Mouse (Mus musculus): ENCODE results near the gene Me1. TPM values are rescaled to one million over a fixed set of nuclear protein-coding genes. Genes with fewer than 3 reads are reported as not detected.

The Me1 gene
- total RNA-seq, 2 experiments from 2014 or later = 122 to 129 TPM

DNA sequence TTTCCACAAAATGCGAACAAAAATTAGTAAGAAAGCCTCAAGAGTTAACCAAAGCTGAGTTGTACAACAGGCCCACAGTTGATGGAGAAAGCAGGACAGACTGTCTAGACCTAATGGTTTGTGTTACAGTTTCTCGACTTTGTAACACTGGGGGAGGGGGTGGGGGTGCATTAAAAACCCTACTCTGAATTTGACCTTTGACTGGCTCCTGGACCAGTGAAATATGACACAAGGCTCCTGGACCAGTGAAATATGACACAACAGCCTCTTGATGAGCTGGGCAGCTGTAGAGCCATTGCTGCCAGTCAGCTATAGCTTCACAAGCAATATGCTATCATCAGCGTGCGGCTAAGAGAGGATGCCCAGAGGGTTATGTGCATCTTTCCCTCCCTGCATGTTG, 37.4 kb downstream of the Me1 start:
- peak; percentile 66 for DNase-seq

DNA sequence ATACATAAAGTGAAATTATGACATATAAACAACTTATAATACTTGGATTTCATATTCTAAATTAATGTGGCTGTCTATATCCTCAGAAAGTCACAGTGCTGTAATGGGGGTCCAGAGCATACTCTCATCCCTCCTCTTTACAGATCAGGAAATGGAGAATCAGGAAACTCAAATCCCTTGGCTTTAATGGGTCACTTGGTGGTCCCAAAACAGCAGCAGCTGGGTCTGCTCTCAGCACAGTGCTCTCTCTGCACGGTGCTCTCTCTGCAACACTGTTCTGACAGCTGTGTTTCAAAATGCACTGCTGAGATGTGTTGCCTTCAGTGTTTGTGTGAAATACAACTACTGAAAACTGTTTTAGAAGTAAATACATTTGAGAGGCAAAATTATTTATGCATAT, 43.6 kb downstream of the Me1 start:
- DNase-seq = no peak

DNA sequence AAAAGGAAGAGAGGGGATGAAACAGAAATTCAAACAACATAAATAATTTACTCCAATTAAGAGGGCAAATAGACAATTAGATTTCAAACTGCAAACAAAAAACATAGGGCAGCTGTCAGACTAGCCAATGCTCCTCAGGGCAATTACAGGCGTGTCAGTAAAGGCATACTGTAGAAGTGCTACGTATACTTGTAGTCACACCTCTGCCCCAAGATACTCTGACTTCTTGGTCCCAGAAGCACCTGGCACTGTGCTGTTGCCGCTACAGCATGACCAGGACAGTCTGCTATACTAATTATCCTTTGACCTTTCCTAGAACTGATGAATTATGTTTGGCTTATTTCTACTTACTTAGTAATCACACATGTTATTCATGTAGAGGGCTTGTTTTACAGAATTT, 44.5 kb downstream of the Me1 start:
- DNase-seq = no peak

DNA sequence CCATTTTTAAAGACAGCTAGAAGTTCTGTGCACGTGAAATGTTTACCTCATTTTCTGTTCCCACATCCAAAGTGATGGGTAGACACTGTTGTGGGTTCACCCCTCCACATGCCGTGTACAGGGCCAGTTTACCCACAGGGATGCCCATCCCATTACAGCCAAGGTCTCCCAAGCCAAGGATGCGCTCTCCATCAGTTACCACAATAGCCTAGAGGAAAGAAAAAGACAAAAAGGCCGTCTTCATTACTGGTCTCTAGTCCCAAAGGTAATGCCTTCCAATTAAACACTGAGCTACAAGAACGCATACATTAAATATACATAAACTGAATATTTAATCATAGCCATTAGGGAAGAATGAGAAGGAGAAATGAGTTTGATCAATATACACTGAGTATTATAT, 44.9 kb downstream of the Me1 start:
- DNase-seq = no peak

DNA sequence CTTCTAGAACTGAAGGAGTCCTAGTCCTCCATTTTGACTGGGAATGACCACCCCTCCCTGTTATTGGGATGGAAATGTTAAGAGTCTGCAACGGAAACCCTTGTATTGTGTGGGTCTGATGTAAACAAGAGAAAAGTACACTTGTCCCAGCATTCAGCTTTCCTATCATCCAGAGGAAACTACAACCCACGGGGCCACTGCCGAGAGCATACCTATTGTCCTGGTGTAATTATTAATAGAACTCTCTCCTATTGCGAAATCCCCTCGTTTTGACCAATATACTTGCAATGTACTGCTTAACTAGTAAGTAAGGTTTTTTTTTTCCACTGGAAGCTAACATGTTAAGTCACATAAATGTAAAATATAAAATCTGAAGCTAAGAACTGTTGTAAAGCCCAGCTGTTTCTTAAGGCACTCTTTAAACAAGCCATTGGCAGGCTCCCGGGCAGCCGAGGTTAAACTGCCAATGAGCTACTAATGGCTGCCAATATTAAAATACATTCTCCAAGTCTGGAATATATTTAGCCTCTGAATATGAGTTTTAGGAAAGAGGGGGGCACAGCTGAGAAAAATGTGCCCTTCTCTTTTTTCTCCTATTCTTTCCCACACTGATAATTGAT, 47.7 kb downstream of the Me1 start:
- DNase-seq = no peak

DNA sequence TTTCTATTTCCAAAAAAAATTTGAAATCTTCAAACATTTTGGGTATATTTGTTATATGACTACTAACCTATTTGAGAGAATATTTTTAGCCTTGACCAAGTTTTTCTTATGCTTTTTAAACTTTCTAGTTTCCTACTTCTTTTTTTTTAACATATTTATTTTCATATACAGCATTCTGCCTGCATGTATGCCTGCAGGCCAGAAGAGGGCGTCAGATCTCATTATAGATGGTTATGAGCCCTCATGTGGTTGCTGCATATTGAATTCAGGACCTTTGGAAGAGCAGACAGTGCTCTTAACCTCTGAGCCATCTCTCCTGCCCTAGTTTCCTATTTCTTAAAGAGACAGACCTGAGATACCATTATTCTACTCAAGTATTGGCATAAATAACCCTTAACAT, 48.9 kb downstream of the Me1 start:
- no peak for DNase-seq

DNA sequence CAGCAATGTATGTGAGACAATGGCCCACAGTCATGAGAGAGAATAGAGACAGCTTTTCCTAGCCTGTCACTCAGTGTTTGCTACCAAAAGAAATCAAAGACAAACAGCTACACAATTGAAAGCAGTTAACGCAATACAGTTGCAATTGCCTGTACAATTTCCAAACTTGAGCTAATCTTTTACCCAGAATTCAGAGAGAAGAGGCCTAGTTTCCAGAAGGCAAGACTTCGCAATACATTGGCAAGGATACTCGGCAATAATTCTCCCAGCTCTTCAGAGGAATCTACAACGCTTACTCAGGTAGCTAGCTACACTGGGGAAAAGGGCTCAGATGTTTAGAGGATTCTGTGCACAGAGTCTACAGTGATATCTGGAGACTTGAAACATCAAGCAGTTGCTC, 52.3 kb downstream of the Me1 start:
- no peak for DNase-seq

DNA sequence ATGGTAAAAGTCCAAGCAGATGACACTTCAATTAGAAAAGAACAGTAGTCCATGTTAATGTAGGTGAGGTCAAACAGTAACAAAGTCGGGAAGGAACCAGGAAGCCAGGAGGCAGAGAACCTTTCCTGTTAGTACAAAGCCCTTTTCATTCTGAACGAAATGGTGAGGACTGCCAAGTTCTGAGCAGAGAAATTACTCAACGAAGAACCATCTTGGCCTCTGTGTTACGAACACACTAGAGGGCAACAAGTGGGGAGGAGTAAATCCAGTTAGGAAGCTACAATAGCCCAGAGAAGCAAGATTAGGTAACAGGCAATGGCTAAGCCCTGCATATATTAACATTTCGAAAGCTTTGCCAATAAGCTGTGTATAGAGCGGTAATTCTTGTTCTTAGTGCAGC, 57.0 kb downstream of the Me1 start:
- no peak for DNase-seq

DNA sequence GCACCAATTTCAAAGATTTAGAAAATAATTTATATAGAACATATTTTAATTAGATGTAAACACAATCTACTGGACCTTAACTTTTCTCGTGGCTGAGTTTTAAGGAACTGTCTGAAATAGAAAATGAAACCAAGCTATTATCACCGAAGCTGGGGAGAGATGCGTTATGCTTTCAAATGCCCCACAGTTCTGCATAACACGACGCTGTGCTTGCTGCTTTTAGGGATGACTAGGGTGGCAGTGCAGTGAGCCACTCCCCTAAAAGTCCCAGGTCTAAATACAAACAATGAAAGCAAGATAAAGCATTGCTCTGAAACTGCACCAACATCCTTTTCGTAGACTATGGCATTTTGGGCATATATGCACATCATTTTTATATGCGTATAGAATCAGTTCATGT, 64.6 kb downstream of the Me1 start:
- DNase-seq = no peak

DNA sequence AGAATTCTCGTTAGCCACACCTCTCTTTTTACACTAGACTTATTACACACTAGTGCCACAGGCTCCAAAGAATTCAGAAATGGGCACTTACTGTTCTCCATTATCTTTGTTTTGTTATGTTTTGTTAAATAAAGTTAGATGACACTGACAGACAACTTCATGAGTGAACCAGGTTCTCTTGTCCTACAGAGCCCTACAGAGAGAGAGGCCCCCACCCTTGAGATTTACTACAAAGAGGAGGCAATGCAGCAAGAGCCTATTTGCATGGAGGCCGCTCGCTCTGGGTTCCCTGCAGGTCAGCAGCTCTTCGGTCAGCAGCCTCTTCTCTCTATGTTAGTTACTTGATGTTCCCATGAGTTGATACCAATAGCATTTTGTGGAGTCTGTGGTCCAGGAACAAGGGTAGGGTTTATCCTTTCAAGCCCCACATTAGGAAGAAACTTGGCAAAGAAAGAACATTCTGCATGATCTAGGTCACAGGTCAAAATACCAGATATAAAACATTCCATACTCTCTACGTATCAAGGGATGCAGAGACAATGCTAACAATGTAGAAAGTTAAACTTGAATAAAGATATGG, 65.3 kb downstream of the Me1 start:
- no peak for DNase-seq

DNA sequence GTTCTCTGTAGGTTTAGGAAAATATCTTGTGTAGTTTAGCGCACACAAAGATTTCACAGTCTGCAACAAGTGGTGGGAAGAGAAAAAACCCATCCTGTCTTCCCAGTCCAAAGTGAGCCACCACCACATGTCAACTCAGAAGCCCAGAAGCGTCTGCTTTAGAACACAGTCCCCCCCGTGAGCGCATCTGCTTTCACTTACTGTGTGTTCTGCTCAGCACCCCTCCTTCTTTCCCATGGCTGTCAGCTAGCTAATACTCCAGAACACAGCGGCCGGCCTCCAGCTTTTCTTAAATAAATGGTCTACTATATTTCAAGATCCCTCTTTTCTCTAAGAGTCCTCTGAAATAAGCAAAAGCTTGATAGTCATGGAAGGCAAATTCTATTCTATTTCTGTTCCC, 66.4 kb downstream of the Me1 start:
- DNase-seq = no peak

DNA sequence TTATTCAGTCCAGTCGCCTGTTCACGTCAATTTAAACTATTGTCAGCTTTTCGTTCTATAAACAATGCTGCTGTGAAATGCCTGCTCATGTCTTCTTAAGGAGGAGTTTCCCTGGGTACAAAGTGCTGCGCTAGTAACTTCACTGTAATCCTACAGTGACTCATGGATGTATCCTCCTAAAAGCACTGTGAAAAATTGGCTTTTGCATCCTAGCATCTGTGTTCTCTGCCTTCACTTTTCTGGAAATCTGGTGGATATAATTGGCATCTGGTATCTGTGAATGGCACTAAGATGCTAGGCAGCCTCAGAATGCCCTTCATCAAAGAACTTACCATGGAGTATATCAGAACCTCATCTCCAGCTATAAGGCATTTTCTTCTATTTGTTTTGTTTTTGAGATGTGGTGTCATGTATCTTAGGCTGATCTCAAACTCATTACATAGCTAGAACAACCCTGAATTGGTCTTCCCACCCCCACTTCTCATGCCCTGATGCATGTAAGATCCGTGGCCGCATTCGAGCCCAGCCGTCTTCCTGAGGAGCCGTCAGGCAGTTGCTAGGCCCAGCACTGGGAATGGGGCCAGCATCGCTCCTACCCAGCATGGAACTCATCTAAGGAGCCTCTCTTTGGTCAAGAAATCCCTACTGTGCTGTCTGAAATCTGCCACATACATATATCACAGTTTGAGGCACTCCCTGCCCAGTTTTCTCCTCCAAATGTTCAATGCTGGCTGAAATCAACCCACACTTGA, 67.8 kb downstream of the Me1 start:
- DNase-seq = no peak

DNA sequence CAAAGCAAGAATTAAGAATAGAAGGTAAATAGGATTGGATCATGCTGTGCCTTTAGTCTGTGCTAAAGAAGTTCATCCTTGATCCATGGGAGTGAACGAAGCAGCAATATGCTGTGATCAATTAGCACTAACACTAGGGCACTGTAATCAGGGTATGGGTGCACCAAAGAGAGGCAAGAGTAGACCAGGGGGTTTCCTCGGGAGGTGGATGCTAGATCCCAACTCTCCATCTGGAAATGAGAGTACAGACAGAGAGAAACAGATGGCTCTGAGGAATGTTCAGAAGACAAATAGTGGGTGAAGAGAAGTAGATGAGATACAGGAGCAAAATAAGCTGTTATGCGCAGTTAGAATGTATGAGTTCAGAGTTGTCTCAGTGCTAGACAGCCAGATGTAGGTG, 68.8 kb downstream of the Me1 start:
- no peak for DNase-seq

DNA sequence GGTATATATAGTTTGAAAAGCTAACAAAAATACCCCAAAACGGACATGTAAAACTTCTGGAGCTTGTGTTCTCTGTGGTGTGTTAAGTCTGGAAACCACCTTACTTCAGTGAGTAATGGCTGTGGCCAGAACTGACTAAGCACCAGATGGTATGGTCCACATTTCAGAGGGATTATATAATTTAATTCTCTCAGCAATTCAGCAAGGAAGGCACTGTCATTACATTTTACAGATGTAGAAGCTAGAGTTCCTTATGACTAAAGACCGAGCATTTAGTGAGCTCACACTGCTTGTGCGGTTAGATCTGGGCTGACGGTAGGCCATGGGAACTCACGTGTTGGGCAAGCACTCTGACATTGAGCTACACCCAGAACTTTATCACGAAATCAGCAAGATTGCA, 71.0 kb downstream of the Me1 start:
- DNase-seq = no peak

DNA sequence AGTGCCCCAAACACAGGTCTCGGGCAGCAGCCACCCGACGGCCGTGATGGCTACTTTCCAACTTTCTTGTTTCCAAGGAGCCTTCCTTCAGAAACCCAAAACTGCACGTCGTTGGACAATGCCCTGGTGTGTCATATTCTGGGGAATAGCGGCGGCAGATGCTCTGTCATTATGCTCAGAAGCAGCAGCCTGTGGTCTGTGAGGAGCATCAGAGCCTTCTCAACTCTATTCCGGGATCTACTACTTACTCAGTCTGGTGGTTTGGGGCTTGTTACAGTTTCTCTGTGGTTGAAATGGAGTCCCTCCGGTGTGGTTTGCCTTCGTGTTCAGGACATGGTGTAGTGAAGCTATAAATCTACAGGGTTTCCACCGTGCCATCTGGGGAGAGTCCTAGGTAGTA, 71.7 kb downstream of the Me1 start:
- DNase-seq = no peak

DNA sequence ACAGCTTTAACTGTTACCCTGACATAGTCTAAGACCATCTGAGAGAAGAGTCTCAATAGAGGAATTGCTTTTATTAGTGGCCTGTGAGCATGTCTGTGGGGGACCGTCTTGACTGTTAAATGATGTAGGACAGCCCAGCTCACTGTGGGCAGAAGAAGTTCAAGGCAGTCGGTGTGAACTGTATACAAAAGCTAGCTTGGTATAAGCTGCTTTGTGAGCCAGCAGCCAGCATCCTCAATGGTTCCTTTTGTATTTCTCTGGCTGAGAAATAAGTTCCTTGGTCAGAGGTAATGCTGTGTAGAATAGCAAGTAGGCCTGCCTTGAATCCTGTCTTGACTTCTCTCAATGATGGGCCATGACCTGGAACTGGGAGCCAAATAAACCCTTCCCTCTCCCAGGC, 73.7 kb downstream of the Me1 start:
- DNase-seq = no peak

DNA sequence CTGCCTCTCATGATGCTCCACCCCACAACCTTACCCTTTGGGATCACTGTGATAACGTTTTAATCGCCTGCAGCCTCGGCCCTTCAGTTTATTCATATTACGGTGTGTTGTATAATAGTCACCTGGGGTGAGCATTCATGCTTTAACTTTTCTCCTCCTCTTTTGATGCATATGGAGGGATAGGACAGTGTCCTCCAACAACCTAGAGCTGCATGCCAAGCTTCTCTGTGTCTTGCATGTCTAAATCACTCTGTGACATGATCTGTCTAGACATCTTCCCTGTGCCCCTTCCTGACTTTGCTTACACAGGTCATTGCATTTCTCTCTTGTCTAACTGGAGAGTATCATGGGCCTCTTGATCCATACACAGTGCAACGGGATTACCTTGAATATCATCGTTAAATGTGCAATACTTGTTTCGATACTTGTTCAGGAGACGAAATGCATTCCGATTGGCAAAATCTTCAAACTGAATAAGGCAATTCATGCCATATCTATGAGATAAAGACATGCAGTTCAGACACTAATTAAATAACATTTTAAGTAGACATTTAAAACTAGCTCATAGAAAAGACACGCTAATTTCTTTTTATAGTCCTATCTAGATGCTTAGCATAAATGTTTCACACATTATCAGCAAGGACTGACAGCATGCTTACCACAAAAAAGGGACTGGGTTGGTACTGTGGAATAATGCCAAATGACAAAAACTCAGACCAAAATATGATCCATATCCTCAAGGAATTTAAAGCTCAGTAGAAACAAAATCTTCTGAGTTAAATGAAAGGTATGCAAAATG, 76.2 kb downstream of the Me1 start:
- DNase-seq = no peak

DNA sequence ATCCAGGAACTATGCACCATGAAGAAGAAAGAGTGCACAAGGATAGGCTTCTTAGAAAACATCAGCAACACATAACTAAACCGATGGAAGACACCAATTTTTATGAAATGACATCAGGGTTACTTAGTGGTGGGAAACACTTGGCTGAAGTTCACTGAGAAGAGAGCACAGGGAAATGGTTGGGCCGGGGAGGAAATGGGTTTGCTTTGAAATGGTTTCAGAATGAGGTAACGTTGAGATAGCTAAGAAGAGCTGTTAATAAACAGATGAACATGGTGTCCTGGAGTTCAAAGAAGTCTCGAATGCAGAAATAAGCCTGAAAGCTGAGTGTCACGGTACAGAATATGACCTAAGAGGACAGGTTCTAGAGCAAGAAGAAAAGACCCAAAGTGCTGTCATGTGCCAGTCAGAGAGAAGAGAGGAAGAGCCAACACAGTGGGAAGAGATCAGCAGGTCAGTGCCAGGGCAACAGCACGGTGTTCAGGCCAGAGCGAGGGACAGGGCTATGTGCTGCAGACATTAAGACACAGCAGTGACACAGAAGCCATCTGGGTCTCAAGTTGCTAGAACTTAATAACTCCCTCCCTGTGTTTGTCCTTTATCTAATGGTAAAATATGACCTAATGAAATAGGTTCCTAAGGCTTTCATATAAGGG, 77.8 kb downstream of the Me1 start:
- DNase-seq = no peak

DNA sequence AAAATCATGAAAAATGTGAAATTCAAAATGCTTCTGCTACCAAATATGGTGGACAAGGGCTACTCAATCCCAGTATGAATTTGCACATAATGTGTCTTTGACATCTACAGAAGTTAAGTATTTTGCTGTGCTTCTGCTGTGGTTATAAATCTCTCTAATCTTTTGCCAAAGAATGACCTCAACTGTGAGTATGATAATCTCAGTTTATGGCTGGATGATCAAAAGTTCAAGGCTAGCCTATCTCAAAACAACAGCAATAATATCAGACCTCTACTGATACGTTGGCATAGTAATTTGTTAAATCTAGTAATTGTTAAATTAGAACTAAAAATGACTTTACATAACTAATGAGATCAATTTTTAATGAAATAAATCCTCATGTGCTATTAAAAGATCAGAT, 80.0 kb downstream of the Me1 start:
- no peak for DNase-seq

DNA sequence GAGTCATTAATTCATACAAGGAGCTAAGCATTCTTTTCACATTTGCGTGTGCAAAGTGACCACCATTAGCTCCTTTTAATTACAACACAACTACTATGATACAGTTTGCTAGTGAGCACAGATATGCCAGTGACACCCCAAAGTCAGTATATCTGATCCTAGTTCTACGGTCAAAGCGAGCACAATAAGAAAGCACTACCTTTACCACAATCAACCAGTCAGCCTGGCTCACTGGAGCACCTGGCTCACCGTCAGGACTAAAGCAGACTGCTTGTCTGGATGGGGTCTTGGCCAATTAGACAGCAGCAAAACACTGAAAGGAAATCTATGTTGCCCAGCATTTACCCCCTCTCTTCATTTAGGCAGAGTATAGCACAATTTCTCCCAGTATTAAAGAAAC, 83.7 kb downstream of the Me1 start:
- no peak for DNase-seq

DNA sequence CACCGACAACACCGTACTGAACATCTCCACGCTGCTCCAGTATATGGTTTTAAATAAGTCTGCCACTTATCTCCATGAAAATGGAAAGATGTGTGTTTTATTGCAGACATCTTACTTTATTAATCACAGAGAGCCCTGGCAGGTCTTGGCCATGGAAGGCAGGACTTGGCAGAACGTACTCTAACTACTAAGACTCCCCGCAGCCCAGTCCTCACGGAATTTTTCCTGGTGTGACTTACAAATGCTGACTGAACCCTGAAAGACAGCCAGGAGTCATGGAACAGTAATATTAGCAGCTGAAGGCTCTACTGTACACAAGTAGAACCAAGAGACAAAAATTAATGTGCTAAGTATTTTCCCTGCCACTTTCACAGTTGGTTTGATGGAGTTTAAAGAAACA, 90.0 kb downstream of the Me1 start:
- DNase-seq = no peak

DNA sequence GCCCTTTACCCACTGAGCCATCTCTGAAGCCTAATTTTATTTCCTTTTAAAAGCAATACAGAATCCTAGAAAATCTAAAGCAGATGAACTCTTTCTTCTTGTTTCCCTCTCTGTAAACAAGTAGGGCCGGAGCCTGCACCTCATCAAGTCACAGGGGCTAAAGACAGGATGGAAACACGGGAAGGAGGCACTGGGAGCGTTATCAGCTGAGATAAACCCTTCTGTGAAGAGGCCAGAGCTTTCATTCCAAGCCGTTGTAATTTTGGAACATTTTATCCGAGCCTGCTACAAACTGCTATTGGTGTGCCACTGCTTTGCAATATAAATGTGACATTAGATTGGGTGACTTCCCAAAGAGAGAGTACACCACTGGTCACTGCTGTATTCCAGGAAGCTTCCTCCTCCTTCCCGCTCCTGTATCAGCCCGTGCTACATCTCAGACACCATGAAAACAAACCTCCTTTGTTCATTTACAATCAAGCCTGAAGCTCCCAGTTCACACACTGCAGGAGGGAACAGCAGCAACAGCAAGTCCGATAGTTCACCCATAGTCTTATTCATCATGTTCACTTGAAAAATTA, 95.9 kb downstream of the Me1 start:
- DNase-seq = no peak

Data from gastrocnemius, postnatal 25 days (tissue).